9 mouse cellular contexts compared by ENCODE assay signal in the genomic region with DNA sequence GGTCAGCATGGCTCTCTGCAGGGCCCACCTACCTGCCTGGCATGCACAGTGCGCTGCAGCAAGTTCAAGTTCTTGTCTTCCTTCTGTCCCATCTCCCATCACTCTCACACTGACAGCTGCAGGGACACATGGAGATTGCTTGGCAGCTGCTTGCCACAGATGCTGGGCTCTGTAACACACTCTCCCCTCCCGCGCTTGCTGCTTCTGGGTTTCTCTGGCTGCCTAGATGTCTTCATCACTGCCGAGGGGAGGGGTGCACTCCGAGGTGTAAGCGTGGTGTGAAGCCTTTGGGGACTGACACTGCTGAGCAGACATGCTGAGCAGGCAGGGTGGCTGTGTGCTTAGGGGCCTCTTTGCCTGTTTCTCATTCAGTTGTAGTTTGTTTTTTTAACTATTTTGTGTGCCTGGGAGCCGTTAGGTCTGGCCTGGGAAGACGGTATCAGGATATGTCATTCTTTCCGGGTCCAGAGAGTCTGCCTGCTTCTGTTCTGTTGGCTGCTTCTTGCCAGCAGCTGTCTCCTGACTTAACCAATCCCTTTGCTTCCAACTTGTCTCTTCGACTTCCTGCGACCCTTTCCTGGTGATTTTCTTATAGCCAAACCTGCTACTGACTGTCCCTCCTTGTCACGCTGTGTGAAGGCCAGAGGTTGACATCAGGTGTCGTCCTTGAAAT.
DNase-seq lines count a peak whose midpoint lies in the region; ATAC-seq and TF ChIP-seq lines count a peak whose summit lies in the region.
"Had no signal": no experiment of that assay in that cellular context is flagged by ENCODE, and none has a peak within 500 bp of the region (broad histone marks: within the 10 kb centered on the region; RNA-seq: fewer than 3 reads in every experiment).

No protein-coding gene starts in this region.

- no peak for DNase-seq in heart, adult 11 months
- peak; percentile 28 for DNase-seq in right cerebral cortex, adult 18-20 months
- no peak for DNase-seq in right cerebral cortex, postnatal 4 days
- DNase-seq in left cerebral cortex, postnatal 14 days (ENCODE audit: low spot score in 2 of 2): peak; percentile 42 to 63
- DNase-seq in thymus, adult 2 months: no peak
- DNase-seq in thymus, postnatal 4 days: no peak
- no peak for DNase-seq in spleen, adult 12 weeks (ENCODE audit: low spot score)

- H3K36me3 ChIP-seq in heart, embryonic 12.5 days: no peaks in the 10 kb centered on the region
- H3K36me3 ChIP-seq in thymus, adult 2 months (ENCODE audit: control insufficient read depth, insufficient read depth, low read length): no peaks in the 10 kb centered on the region

- peak; percentile 45 for ATAC-seq in heart, embryonic 12.5 days (ENCODE audit: insufficient number of reproducible peaks, low FRiP score)

- no peaks in the 10 kb centered on the region; the same call in 1 of the 2 replicates for H3K27me3 ChIP-seq in heart, embryonic 12.5 days (replicated peaks)
- H3K27me3 ChIP-seq in thymus, adult 2 months (ENCODE audit: control insufficient read depth, insufficient read depth, low read length): no peaks in the 10 kb centered on the region
- H3K27me3 ChIP-seq: megakaryocyte, embryonic 14.5 days had no signal

- no peak overlapping the region for H3K4me3 ChIP-seq in heart, embryonic 12.5 days
- no peak overlapping the region for H3K4me3 ChIP-seq in thymus, adult 2 months (ENCODE audit: control insufficient read depth, insufficient read depth, low read length)

- H3K4me2 ChIP-seq in heart, embryonic 12.5 days: peak overlapping the region; percentile 39

- H3K4me1 ChIP-seq in heart, embryonic 12.5 days (replicated peaks): peaks cover 20% of the 10 kb centered on the region
- no peaks in the 10 kb centered on the region for H3K4me1 ChIP-seq in thymus, adult 2 months (replicated peaks; ENCODE audit: control insufficient read depth, insufficient read depth, low read length)
- H3K4me1 ChIP-seq: megakaryocyte, embryonic 14.5 days had no signal

- TF ChIP-seq CTCF in thymus, adult 2 months (IDR thresholded peaks at IDR 0.05; ENCODE audit: borderline replicate concordance, control insufficient read depth, extremely low read depth, insufficient read depth, low read length, poor library complexity): no peak

- H3K9ac ChIP-seq in heart, embryonic 12.5 days: no peak overlapping the region

- no peak overlapping the region for H3K27ac ChIP-seq in heart, embryonic 12.5 days (ENCODE audit: poor library complexity, severe bottlenecking)
- H3K27ac ChIP-seq in thymus, adult 2 months (ENCODE audit: control insufficient read depth, insufficient read depth, low read length): no peak overlapping the region

- H3K9me3 ChIP-seq in heart, embryonic 12.5 days (replicated peaks): peaks cover 14% of the 10 kb centered on the region

- no peak for TF ChIP-seq POLR2A in thymus, adult 2 months (IDR thresholded peaks at IDR 0.05; ENCODE audit: control insufficient read depth, extremely low read depth, insufficient read depth, low read length, poor library complexity)

- WGBS in heart, embryonic 12.5 days: 15% methylated on average over 13 of the region's 13 CpGs
- 72% methylated on average over 13 of the region's 13 CpGs for WGBS in thymus, adult 2 months

- intact Hi-C loops in left cerebral cortex, postnatal 14 days (cut with DNase I): no loop called here

Comparison
In these comparisons a context has a peak if more than half of its experiments do, and no peak if none do; other contexts are left out.
1. DNase-seq: peak in right cerebral cortex, adult 18-20 months (single experiment) and left cerebral cortex, postnatal 14 days (2 of 2); none in heart, adult 11 months (single experiment), right cerebral cortex, postnatal 4 days (single experiment), thymus, adult 2 months (single experiment), thymus, postnatal 4 days (single experiment) and spleen, adult 12 weeks (single experiment).